Mouse (Mus musculus): ENCODE results near the gene Mast4.

Gene Mast4

DNA sequence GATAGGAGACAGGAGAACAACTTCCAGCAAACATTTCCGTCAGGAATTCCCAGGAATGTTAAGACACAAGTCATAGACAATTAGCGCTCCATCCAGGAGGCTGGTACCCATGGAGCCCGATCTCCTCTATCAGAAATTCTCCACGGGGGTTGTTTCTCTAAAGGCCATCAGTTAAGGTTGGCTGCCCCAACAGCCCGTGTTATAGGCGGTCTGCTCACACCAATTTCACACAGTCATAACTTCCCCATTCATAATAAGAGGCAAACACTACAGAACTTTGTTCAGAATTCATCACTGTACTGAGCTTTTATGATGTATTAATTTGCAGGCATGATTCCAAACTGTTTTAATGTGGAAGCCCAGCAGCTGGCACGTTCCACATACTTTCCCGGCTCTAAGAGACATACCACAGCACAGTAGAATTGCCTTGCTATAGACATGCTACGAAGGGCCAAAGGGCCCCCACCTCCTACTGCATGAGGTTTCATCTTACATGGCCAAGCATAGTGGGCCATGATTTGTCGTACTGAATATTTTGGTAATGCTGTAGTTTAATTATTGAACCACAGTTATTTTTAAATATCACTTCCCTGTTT is 19.1 kb downstream of the Mast4 start:
- DNase-seq: no peak

DNA sequence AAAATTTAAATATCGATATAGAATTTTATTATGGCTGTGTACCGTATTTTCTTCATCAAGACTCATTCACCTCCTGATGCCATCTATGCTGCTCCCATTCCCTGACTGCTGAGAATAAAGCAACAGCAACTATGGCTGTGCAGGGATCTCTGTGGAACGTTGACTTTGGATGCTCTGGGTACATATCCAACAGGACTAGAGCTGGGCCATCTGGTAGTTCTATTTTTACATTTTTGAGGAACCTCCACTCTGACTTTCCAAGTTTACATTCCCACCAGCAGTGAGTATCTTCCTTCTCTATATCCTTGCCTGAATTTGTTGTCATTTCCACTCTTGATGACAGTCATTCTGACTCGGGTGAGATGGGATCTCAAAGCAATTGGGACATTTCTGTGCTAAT is 26.0 kb downstream of the Mast4 start:
- DNase-seq: no peak

DNA sequence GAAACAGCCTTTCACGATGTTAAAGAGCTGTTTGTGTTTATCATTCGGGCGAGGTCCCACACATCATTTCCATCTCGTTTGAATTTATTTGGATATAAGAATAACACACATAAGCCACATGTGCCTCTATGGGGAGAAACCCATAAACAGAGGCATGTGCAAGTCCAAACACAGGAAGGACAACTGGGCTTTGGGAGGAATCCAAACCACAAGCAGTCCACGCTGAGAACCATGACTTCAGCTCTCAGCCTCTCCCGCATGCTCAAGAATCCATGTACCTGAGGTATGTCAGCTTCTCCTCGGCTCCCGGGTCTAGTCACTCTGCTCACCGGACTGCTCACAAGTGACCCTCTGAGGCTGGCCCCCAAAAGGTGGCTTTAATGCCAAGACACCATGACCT is 30.5 kb downstream of the Mast4 start:
- no peak for DNase-seq

DNA sequence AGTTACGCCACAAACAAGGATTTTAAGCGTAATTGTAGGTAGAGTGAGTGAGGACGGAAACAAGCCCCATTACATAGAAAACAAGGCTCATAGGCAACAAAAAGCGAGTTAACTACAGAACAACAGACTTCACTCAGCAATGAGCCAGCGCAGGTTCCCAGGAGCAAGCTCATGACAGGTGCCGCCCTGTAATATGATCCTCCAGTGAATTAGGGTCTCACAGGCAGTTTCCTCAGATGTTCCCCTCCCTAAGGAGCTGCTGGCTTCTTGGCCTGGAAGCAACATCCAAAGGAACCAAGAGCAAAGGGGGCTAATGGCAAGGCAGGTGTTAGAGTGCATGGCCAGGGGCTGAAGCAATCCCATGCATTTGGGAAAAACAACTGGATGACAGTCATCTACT is 31.8 kb downstream of the Mast4 start:
- DNase-seq: no peak

DNA sequence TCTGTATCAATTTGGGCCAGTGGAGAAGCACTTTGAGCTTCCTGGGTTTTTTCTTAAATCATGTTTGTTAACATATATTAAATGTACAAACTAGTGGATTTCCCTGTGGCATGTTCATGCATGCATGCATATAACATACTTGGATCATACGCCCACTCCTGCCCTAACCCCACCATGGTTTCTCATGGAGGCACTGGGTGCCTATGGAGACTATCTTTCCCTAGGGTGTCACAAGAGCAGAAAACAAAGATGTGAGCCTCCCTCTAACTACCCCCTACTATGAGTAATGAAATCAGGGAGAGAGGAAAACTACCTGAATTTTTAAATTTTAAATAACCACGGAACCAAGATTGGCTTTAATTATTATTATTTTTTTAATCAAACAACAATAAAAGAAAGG is 32.2 kb downstream of the Mast4 start:
- no peak for DNase-seq

DNA sequence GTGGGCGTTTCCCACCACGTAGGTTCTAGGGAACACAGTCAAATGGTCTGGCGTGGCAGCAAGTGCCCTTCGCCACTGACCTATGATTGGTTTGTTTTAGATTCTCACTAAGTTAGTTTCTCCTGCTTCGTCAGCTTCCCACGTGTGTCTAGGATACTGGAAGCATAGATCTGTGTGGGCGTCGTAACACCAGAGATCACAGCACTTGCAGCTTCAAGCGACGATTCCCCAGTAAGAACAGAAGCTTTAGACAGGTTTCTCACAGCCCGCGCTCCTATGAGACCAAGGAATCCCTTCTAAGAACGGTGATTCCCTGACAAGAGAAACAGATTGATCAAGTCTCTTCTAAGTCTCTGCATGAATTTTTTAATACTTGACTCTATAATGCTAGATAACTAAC is 39.9 kb downstream of the Mast4 start:
- no peak for DNase-seq

DNA sequence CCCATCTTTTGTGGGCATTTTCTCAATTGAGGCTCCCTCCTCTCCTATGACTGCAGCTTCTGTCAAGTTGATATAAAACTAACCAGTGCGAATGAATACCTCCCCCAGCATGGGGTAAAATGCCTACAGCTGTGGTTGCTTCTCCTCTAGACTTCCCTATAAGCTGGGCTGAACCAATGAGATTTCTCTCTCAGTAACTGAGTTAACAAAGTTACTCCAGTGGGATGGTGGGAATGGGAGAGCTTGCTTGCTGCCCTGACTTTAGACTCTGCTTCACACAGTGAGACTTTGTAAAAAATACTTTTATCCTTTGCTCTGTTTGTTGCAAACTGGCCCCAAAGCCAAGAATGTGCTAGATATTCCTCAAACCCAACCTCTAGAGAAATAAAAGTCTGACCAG is 41.2 kb downstream of the Mast4 start:
- DNase-seq: no peak

DNA sequence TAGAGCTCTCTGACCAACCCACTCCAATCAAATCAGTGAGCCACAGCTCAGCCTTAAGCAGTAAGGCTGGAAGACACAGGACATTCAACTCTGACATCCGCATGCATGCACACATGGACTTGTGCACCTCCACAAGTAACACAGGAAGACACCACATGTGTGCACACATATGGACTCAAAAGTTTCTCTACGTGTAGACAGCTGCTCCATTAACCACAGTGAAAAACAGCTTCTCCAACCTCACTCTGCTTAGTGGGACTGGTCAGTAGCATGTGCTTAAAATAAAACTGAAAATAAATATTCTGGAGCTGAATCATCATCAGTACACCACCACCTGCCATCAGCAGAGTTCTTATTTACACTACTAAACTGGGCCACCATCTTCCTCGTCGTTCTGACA is 43.2 kb downstream of the Mast4 start:
- DNase-seq: no peak

DNA sequence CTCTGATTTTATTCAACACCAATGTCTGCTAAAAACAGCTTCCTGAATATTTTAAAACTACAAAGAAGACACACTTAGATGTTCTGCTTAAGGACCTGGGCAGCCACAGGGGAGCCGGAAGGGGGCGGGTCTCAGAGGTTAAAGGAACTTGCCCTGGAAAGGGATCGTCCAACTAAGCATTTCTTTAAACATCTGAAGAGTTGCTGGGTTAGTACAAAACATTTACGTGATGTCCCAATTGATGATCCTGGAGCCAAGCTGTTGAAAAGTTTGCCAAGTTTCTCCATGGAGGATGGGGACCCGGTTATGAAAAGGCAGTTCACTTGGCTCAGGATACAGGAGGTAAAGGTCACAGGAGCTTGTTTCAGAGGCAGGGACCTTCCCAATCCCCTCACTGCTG is 48.5 kb downstream of the Mast4 start:
- DNase-seq: no peak

DNA sequence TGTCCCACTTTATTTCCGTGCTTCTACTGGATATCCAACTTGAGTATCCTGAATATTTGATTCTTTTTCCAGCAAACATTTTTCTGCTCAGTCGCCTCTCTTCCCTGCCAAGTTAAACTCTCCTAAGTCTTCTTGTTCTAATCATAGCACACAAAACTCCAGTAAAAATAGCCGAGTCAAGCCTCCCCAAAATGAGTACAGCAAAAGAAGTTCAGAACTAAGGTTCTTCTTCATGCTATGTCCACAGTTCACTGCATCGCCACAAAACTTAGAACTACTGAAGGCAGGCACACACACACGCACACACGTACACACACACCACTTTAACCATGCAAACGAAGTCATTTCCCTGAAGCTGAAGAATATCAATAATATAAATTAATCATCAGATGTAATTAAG is 49.3 kb downstream of the Mast4 start:
- no peak for DNase-seq

DNA sequence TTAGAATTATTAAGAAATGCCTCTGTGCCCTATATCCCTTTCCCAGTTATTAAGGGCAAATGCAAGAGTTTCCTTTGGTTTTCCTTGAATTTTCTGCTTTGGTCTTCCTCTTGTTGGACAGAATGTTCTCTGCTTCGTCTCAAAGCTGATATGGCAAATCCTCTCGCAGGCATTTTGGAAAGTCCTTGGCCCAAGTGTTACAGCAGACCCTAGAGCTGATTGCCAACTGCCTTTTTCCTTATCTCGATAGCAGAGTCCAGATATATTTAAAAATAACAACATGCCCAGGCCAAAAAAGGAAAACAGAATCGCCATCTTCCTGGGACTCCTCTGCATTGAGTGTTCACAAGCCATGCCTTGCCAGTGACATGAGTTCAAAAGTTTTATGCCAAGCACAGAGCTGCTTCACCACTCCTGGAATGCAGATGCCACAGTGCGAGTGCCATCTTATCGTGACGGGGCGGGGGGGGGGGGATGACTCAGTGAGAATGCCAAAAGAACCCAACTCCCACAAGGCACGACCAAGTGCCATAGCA is 63.4 kb downstream of the Mast4 start:
- DNase-seq: no peak

DNA sequence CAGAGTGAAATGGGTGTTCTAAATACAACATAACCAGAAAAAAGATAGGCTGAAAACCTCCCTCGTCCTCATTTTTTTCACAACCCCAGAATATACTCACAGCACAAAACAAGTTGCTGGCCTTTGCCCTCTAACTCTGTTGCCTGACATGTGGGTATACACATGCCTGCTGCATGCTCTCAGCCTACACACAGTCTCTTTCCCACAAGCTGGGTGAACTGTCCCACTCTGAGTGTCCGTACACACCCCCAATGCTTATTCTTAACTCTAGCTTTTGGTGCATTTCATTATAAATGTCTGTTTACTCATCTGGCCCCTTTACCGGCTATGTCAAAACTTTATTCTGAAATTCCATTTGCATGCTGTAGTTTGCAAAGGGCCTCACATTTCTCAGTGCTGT is 71.6 kb downstream of the Mast4 start:
- no peak for DNase-seq

DNA sequence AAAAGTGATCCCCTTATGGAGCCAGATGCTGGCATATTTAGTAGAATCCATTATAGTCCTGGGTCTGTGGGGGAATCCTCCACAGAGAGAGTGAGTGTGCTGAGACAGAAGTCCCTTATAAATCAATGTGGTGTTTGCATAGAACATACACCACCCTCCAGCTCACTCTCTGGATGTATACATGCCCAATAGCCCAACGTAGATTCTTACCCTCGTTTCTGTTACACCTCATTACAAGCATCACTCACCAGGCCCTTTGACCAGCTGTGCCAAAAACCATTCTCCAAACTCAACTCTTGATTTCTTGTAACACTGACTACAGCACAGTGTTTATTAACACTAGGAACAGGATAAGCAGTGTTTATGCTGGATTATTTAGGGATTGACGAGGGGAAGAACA is 72.2 kb downstream of the Mast4 start:
- DNase-seq: no peak

DNA sequence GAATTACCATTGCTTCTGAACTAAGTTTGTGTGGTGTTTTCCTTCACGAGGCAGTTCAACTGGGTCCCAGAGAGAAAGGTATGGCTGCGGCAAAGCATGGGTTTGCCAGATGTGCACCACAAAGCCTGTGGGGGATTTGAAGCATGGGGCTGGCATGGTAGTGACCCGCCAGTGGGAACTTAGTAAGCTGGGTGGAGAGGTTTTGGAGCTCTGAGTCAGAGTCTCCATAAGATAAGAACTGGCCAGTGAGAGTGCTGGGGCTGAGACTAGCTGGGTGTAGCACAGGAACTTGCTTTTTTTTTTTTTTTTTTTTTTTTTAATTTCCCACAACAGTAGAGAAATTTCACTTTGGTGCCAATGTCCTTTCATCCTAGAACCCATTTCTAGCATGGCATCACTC is 73.9 kb downstream of the Mast4 start:
- DNase-seq: no peak

DNA sequence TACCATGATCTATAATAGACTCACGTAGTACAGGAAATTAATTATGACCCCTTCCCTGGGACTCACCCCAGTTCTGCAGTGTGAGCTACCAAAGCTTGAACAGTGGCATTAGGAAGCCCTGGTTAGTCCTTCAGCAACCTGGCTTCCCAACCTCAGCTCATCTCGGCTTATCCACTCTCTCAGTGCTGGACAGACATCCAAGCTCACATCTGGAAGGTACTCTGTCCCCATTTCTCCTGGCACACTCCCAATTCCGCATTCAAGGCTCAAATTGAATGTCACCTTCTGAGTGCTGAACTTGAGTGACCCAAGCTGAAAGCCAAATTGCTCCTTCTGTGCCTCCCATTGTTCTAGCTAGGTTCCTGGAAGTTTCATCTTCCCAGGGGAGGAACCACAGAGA is 76.2 kb downstream of the Mast4 start:
- DNase-seq: no peak

DNA sequence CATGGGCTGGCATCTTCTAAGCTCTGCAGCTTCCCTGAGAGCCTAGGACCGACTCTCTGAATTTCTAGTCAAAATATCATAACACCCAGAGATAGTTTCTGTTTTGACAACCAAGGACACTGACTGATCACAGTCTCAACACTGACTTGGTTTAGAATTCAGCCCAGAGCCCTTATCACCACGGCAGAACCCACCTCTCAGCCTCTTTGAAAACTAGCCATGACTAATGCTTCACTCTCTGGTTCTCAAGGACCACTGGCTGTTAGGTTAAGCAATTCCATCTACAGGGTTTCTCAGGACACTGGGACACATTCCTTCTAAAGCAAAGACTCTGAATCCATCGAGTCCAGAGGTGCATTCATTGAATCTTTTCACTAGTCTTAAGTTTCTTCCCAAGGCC is 79.4 kb downstream of the Mast4 start:
- no peak for DNase-seq

DNA sequence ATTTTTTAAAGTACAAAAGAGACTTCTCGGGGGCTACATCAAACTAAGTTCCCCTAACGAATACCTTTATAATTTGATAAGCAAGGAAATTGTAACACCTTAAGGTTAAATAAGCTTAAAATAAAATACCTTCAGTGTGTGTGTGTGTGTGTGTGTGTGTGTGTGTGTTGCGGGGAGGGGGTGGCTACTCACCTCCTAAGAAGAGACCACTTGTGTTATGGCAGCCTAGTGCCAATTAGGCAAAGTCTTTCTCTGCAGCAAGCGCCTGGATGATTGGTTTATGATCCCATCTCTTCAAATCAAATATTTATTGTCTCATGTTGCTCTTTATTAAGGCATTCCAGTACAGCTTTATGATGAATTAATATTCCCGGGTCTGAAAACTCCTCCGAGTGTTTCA is 81.2 kb downstream of the Mast4 start:
- DNase-seq: no peak

DNA sequence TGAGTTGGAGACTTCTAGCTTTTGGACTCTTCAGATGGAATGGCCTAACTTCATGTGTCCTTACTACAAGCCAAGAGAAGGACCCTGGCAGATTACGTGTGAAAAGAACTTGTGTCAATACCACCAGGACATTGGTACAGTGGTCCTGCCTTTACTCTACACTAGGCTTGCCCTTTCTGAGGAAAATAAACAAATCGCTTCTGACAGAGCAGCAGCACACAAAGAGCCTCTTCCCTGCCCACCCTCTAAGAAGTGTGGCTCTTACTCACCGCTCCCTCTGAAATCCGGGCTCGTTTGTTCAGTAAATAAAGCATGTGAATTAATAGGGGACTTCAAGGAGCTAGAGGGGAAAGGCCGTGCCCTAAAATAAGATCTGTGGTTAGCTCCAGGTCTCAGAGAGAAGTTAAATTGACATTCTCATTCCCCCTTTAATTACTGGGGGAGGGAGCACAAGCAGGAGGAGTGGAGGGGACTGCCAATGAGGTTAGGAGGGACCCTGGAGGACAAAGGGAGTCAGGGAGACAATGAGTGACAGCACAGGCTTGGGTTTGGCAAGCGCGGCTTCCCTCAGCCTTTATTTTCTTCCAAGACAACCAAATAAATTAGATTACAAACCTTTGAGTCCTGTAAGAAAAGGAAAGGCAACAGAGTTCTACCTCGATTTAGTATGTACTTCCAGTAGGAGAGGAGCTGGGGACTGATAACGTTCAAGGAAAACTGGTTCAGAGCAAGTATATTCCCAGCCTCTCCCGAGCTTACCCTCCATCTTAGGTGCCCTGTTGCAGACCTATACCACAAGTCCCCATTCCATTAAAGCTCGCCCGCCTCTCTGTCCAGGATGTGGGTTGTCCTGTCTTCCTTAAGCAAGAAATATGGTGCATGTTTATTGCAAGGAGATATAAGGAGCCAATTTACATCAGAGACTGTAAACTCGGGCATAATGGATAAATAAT is 85.9 kb downstream of the Mast4 start:
- no peak for DNase-seq

DNA sequence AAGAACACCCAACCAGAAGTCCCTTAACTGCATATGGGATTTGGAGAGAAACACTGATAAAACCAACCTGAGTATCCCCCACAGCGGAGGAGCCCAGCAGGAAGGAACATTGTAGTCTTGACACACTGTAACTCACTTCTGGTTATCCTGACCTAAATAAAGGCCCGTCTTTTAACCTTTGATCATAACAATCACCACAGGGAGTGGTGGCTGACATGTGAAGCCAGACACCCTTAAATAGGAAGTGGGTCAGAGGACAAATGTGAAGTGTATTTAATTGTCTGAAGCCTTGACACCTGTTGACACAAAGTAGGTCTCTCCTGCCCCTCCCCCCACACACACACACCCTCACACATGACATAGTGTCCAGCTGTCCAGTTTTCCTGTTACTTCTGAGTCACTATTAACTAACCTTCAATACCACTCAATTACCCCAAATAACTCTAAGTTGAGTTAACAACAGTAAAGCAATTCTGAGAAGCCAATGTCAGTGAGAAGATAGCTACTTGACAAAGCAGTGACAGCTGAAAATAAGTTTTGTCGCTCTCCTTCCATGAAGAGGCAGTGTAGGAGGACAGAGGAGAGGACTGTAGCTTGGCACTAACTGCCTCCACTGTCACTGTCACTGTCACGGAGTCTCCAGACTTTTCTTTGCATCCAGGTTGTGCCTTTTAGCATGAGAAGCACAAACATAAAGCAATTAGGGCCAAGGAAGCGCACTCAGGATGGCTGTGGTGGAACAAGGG is 87.2 kb downstream of the Mast4 start:
- no peak for DNase-seq

DNA sequence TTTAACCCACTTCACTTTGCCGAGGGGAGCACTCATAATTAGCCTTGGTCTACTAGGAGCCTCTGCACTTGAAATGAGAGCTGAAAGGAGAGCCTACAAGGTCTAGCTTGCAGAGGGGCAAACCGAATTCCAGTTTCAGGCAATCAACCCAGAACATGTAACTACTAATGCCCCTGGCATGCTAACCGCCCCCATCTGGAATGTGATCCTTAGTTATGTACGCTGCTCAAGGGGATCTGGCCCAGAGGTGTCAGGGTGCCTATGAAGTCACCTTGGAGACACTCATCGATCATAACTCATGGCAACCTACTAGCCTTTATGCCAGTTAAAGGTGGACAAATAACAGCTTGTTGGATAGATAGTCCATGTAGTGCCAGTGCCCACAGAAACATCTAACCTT is 88.9 kb downstream of the Mast4 start:
- no peak for DNase-seq

DNA sequence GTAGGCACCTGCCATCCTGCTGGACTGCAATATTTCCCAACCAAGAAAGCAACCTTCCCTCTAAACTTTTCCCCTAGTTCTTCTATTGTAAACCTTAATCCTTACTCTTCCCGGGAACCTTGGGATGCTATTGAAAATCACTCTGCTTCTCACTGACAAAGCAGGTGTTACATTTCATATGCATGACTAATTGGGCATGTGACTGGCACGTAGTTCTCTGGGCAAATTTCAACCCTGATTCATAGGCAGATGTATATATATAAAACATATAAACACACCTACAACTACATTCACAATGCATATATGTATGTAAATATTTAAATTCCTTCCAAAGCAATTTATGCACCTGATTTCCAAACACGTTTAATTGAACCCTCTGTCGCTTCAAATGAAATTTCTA is 90.2 kb downstream of the Mast4 start:
- DNase-seq: no peak

DNA sequence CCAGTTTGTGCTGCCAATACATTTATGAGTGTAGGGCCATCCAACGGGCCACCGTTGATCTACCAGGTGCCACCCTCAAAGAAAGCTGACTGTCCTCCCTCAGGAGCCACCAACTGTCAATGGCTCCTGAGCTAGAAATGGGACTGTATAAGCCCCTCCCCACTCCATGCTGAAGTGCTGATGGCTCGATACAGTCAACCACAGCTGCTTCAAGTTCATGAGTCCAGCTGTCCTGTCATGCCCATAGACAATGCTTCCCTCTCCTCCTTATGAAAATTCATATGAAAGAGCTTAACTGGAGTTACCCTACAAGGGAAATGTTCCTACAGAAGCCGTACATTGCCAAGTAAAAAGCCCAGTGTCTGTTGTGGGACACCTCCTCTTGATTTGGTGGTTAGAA is 93.2 kb downstream of the Mast4 start:
- no peak for DNase-seq

DNA sequence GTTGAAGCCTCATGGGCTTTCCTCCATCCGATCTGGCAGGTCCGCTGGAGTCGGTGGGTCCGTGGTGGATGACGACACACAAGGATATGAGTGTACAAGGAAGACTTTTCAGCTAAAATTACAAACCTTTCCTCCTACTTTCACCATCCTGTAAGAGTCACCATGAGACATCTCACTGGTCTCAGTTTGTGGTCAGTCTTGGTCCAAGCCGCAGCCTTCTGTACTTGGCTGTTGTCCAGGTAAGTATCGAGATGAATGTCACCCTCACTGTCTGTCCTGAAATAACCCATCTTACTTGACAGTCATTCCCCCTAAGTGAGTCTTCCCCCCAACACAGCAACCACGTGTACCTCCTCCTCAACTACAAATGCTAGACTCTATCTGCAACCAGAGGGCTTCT is 94.6 kb downstream of the Mast4 start:
- no peak for DNase-seq

Data from thymus, postnatal 14 days (tissue).